Mouse (Mus musculus) erythroblast, embryonic 14.5 days (primary cell): ENCODE results near the gene Inpp4b.

Source experiments
- GATA1 ChIP-seq: IDR thresholded peaks from 2 replicates; pipeline ENCODE4 v1.6.1; 2012; ENCODE audit warnings: low read length, inconsistent platforms, mixed read lengths
- TAL1 ChIP-seq: IDR thresholded peaks from 3 replicates; pipeline ENCODE4 v1.6.1; 2012; ENCODE audit warnings: low read length, inconsistent platforms, mixed read lengths

GRCm38 (mm10) chr8:82028896-82029295 is 686.5 kb downstream of the Inpp4b start:
- TF ChIP-seq GATA1 (no peak), TAL1 (no peak)
